Mouse (Mus musculus) thymus, postnatal 25 days (tissue): ENCODE measurements around the gene Psma3.
A peak's percentile ranks its signal among the peaks of the same experiment; 100 is the strongest.

Experiments used
- DNase-seq: peaks from one replicate; pipeline ENCODE4 v3.0.0; 2022

Gene Psma3

GRCm38 (mm10) chr12:70974441-70975266, at the start of gene Psma3:
Gene Psma3 (plus strand): TSS chr12:70974621.
- DNase-seq: peak; percentile 87

GRCm38 (mm10) chr12:70929781-70930180, 44.6 kb upstream of the Psma3 start:
- DNase-seq: no peak

GRCm38 (mm10) chr12:70937150-70937549, 37.3 kb upstream of the Psma3 start:
- no peak for DNase-seq

- peak; percentile 96 for DNase-seq
Observed at GRCm38 (mm10) chr12:70937571-70938384, 36.6 kb upstream of the Psma3 start, which contains the start of gene Actr10. Gene Actr10 (plus strand): TSS chr12:70937857.

- peak; percentile 69 for DNase-seq
Observed at GRCm38 (mm10) chr12:70940806-70941205, 33.6 kb upstream of the Psma3 start.

- no peak for DNase-seq
Observed at GRCm38 (mm10) chr12:70944181-70944580, 30.2 kb upstream of the Psma3 start.

- no peak for DNase-seq
Observed at GRCm38 (mm10) chr12:70946585-70947256, 27.7 kb upstream of the Psma3 start.

DNA sequence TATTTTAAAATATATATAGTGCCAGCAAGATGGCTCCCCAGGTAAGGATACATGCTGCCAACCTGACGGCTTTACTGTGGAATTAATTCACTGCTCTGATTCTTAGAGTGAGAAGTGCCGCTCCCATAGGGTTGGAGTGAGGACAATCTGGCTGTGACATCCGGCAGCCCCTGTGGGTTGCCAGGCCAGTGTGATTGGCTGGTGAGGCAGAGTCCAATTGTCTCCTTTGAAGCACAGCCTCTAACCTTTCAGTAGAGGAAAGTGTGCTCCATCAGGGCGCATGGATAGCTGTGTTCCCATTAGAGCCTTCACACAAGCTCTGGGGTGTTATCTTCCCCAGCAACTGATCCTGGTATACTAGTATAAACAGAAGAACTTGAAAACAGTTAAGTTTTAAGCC, 15.8 kb upstream of the Psma3 start:
- DNase-seq: no peak

GRCm38 (mm10) chr12:70967581-70967980, 6.8 kb upstream of the Psma3 start:
- DNase-seq: no peak

- peak; percentile 89 for DNase-seq
Observed at GRCm38 (mm10) chr12:70968141-70968790, 6.2 kb upstream of the Psma3 start.

DNA sequence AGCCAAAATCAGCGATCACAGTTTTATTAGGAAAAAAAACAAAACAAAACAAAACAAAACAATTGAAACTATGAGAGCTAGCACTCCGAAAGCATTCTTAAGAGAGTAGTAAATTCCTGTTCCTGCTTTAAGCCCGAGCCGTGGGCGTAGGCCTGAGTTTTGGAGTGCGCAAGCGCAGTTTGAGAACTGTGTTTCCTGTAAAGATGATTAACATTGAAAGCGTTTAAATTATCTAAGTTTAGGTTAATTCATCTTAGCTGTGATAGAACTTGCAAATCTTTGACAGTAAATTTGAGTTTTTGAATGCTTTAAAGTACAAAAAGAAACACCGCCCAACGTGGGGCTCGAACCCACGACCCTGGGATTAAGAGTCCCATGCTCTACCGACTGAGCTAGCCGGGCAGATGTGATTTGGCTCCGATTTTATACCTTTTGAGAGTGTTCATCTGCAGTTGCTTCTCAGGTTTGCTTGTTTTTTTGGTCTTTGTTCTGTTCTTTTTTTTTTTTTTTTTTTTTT, 5.6 kb upstream of the Psma3 start:
- DNase-seq: peak; percentile 90

GRCm38 (mm10) chr12:70969485-70970184, 4.8 kb upstream of the Psma3 start:
- DNase-seq: peak; percentile 66

- peak; percentile 3 for DNase-seq
Observed at GRCm38 (mm10) chr12:70973831-70974230, 590 bp upstream of the Psma3 start.

GRCm38 (mm10) chr12:70975406-70975805, 985 bp downstream of the Psma3 start:
- DNase-seq: no peak

DNA sequence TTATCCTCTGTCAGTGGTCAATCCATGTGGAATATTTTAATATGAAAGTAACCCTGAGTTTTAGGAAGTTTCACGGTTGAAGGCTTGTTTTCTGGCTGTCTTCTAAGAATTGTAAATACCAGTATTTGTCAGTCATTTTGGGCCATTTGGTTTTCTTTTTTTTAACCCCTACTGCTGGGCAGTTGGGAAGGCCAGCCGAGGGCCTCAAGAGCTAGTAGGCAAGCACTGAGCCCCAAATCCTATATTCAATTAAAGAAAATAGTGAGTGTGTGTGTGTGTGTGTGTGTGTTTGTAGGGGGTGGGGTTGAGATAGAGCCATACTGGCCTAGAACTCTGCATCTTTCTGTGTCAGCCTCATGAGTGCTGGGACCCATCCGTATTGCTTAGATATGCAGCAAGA, 1.5 kb downstream of the Psma3 start:
- DNase-seq: no peak

- no peak for DNase-seq
Observed at GRCm38 (mm10) chr12:70978345-70978744, 3.9 kb downstream of the Psma3 start.

DNA sequence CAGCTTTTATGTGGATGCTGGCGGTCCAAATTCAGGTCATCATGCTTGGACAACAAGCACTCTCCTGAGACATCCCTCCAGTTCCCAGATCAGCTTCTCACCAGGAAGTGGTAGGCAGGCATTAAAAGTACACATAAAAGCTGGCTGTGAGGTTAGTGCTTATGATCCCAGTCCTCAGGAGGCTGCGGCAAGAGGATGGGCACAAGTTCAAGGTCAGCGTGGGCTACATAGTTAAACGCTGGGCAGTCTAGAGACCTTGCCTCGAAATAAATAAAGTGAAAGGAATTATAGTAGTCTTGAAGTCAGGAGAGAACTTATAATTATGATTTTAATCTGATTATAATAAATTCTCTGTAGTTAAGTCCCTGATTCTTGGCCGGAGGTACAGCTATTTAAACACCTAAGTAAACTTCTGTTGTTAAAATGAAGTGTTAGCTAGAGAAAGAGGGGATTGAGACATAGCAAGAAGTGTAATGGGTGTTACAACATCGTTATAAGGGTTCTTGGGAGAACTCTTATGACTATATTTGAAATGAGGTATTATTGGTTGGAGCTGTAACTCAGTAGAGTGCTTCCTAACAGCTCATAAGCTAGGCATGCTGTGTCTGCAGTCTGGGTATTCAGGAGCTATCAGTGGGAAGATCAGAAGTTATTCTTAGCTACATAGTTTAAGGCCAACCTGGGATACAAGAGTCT, 10.6 kb downstream of the Psma3 start:
- DNase-seq: no peak

DNA sequence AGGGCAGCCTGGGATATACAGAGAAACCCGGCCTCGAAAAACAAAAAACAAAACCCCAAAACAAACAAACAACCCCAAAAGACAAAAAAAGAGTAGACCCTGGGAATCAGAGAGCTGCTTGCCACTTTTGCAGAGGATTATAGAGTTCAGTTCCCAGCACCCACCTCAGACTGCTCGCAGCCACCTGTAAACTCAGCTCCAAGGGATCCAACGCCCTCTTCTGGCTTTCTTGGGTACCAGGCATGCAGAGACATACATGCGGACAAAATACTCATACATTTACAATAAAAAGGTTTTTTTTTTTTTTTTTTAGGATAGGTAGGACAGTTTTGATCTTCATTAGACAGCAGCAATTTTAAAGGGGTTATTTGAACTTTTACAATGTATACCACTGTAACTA, 22.8 kb downstream of the Psma3 start:
- DNase-seq: no peak

DNA sequence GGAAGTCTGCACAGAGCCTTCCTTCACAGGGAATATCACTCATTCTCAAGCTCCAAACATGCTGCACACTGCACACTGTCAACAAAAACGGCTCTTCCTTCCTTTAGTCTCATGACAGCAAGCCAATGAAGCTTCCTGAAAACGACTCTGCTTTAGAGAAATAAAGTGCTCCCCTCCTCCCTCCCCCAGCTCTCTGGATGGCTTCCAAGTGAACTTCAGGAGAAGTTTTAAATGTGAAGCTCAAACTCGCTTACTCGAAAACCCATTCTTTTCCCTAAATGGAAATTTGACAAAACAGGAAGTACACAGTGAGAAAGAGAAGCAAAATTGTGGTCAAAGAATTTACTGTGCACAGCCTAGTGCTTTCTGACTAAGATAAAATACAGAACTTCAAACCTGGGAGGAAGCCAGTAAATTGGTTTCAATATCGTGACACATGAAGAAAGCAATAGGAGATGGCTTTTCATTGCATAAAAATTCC, 25.0 kb downstream of the Psma3 start:
- DNase-seq: peak; percentile 25

GRCm38 (mm10) chr12:71000344-71000743, 25.9 kb downstream of the Psma3 start:
- DNase-seq: no peak

DNA sequence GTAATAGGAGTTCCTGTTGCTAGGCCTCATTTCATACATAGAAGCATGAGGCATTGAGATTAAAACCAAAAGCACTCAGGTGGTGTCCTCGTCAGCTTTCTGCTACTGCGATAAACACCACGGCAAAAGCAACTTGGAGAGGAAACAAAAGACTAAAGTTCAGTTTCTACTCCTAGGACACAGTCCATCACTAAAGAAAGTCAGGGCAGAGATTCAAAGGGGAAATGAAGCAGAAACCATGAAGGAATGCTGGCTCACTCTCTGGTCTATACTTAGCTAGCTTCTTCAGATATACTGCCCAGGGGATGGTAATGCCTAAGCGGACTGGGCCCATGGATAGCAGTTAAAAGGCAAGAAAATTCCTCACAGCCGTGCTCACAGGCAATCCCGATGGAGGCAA, 27.0 kb downstream of the Psma3 start:
- DNase-seq: no peak
